Mouse (Mus musculus): Measurements from ENCODE around the gene Cyth1. TPM values are rescaled to one million over a fixed set of nuclear protein-coding genes. Genes with fewer than 3 reads are reported as not detected.

Gene Cyth1
- polyA plus RNA-seq, 1 experiment from 2014 or later = 28.5 TPM

Other genes starting within 250 kb of the Cyth1 start
- 0.26 and 0.37 TPM in 2 replicates for gene Dnah17, start 118.0 kb downstream of the Cyth1 start, polyA plus RNA-seq (2016; fragmentation: Nextera tagmentation; extraction: Ambion mirVana)
- gene Usp36, start 41.7 kb upstream of the Cyth1 start, polyA plus RNA-seq (2016; fragmentation: Nextera tagmentation; extraction: Ambion mirVana) = 17.6 and 20.8 TPM in 2 replicates
- 0.18 and 0.40 TPM in 2 replicates for gene Cep295nl, start 93.9 kb upstream of the Cyth1 start, polyA plus RNA-seq (2016; fragmentation: Nextera tagmentation; extraction: Ambion mirVana)
- gene Timp2, start 107.1 kb upstream of the Cyth1 start, polyA plus RNA-seq (2016; fragmentation: Nextera tagmentation; extraction: Ambion mirVana) = 49.4 and 50.3 TPM in 2 replicates
- gene Lgals3bp, start 153.5 kb upstream of the Cyth1 start, polyA plus RNA-seq (2016; fragmentation: Nextera tagmentation; extraction: Ambion mirVana) = 1.7 and 1.8 TPM in 2 replicates
- gene Cant1, start 170.5 kb upstream of the Cyth1 start, polyA plus RNA-seq (2016; fragmentation: Nextera tagmentation; extraction: Ambion mirVana) = 29.3 and 30.9 TPM in 2 replicates
- 2.7 and 3.3 TPM in 2 replicates for gene C1qtnf1, start 179.6 kb upstream of the Cyth1 start, polyA plus RNA-seq (2016; fragmentation: Nextera tagmentation; extraction: Ambion mirVana)
- gene Engase, start 228.2 kb upstream of the Cyth1 start, polyA plus RNA-seq (2016; fragmentation: Nextera tagmentation; extraction: Ambion mirVana) = 6.9 and 7.3 TPM in 2 replicates